Mouse (Mus musculus): ENCODE data around the gene Tspan5. TPM values are rescaled to one million over a fixed set of nuclear protein-coding genes. Genes with fewer than 3 reads are reported as not detected.

The Tspan5 gene
- polyA plus RNA-seq, 1 experiment from 2014 or later = 38.7 TPM

DNA sequence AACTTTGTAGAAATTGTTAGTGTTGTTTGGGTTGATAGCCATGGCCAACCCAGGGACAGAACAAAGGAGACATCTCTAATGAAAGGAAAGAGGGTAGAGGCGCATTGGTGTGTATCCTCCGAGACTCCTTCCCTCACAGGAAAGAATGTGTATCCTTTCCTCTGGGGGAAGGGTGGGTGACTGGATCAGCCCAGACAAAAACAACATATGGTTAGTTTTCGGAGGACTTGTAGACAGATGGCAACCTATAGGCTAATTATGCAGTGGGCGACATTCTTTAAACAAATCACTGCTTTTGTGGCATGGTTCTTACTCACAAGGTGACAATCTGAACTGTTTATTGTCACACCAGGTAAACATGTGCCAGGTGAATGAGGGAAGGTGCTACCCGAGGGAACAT, 72.5 kb downstream of the Tspan5 start:
- 57% methylated on average over 5 of the region's 5 CpGs for WGBS
- H3K27ac ChIP-seq (replicated peaks; ENCODE audit: low read depth, low read length) = no peak overlapping the region
- H3K4me3 ChIP-seq (ENCODE audit: low read depth, low read length) = no peak overlapping the region
- peak; percentile 59 for ATAC-seq (ENCODE audit: low read depth)
- no peak for DNase-seq (ENCODE audit: low spot score)
- no peaks in the 10 kb centered on the region for H3K9me3 ChIP-seq (ENCODE audit: control insufficient read depth, low read length)
- no peak overlapping the region for H3K9ac ChIP-seq (ENCODE audit: low read depth, low read length)
- no peaks in the 10 kb centered on the region for H3K27me3 ChIP-seq (replicated peaks; ENCODE audit: control insufficient read depth, insufficient read depth, low read length)
- H3K36me3 ChIP-seq (ENCODE audit: control insufficient read depth, insufficient read depth, low read length) = no peaks in the 10 kb centered on the region
- no peaks in the 10 kb centered on the region for H3K4me1 ChIP-seq (ENCODE audit: control insufficient read depth, insufficient read depth, low read length)
- no peak overlapping the region for H3K4me2 ChIP-seq (ENCODE audit: low read depth, low read length)

DNA sequence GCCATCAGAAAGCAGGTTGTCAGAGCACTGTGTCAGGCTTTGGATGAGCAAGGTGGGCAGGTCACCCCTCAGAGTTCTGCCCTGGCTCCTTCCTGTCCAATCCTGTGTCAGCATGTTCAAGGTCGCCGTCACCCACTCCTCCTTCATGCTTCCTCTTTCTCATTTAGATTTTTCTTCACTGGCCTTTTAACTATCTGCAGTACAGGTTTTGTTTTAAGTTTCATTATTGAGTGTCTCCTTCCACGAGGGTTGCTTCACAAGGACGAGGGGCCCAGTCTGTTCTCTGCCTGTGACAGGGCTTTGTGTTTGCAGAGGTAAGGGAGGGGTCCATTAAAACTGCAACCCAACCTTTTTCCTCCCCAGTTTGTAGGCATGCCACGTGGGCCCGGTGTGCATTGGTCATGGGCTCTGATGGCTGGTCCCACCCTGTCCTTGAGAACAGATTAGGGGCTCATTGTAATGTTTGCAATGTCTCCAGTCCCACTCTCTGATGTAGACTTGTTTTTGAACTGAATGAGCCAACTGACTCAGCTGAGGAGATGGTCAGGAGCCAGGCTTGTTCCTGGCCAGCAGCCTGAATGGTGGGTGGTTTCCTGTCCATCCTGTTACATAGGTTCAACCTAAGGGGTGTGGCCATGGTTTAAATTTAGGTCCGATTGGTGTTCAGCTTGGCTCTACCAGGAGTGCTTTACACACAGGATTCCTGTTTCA, 73.3 kb downstream of the Tspan5 start:
- WGBS = 82% methylated on average over 7 of the region's 7 CpGs
- ATAC-seq (ENCODE audit: low read depth) = no peak
- H3K4me1 ChIP-seq (ENCODE audit: control insufficient read depth, insufficient read depth, low read length) = no peaks in the 10 kb centered on the region
- no peak overlapping the region for H3K27ac ChIP-seq (replicated peaks; ENCODE audit: low read depth, low read length)
- no peak overlapping the region for H3K4me3 ChIP-seq (ENCODE audit: low read depth, low read length)
- no peaks in the 10 kb centered on the region for H3K9me3 ChIP-seq (ENCODE audit: control insufficient read depth, low read length)
- H3K4me2 ChIP-seq (ENCODE audit: low read depth, low read length) = no peak overlapping the region
- no peak for DNase-seq (ENCODE audit: low spot score)
- no peak overlapping the region for H3K9ac ChIP-seq (ENCODE audit: low read depth, low read length)
- no peaks in the 10 kb centered on the region for H3K27me3 ChIP-seq (replicated peaks; ENCODE audit: control insufficient read depth, insufficient read depth, low read length)
- no peaks in the 10 kb centered on the region for H3K36me3 ChIP-seq (ENCODE audit: control insufficient read depth, insufficient read depth, low read length)

DNA sequence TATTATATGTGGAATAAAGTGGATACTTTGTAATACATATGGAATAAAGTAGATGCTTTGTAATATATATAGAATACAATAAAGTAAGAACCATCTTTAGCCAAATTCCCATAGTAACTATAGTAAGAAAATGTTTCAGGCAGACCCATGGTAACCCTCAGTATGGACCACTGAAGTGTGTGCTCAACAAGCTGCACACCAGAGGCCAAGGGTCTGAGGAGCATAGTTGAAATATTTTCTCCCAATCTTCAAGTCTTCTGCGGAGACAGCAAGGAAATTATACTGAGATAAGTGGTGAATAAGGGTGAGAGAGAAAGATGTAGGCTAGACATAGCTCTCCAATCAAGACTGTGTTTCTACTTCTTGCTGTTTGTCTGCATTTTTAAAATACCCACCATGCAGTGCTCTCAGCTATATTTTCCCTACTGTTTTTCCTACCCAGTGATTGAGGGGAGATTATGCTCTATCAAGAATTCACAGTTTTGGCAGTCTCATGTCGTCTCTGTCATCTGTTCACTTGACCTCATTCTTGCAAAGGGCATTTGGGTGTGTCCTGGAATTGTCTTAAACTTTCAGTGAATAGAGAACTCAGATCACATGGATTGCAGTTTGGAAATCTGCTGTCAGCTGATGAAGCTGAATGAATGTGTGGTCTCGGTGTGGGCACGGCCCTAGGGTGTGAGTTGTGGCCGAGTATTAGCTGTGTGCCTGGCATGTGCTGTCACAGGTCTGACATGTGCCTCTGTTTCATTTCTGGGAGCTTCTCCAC, 75.1 kb downstream of the Tspan5 start:
- WGBS = 55% methylated on average over 5 of the region's 5 CpGs
- Histone ChIP-seq H3K4me3 (ENCODE audit: low read depth, low read length) (no peak overlapping the region), H3K36me3 (ENCODE audit: control insufficient read depth, insufficient read depth, low read length) (no peaks in the 10 kb centered on the region), H3K4me2 (ENCODE audit: low read depth, low read length) (no peak overlapping the region), H3K27ac (replicated peaks; ENCODE audit: low read depth, low read length) (no peak overlapping the region), H3K9ac (ENCODE audit: low read depth, low read length) (no peak overlapping the region), H3K27me3 (replicated peaks; ENCODE audit: control insufficient read depth, insufficient read depth, low read length) (no peaks in the 10 kb centered on the region), H3K4me1 (ENCODE audit: control insufficient read depth, insufficient read depth, low read length) (no peaks in the 10 kb centered on the region), H3K9me3 (ENCODE audit: control insufficient read depth, low read length) (no peaks in the 10 kb centered on the region)
- ATAC-seq (ENCODE audit: low read depth) = no peak
- no peak for DNase-seq (ENCODE audit: low spot score)

DNA sequence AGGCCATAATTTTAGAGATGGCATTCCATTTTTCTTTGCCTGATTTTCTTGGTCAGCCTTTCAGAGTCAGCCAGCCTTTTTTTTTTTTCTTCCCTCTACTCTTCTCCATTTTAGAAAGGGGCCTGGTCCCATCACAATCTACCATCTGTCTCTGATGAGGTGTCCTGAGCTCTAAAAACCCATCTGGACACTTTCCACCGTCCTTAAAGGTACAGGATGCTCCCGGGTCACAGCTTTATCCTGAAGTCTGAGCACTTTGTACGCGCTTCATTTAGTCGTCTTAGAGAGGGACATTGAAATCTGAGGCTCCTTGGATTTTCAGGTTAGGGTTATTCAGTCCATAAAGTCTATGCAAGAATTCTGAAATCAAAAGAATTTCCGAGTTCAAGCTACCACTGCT, 77.9 kb downstream of the Tspan5 start:
- Histone ChIP-seq H3K9me3 (ENCODE audit: control insufficient read depth, low read length) (no peaks in the 10 kb centered on the region), H3K4me2 (ENCODE audit: low read depth, low read length) (no peak overlapping the region), H3K4me1 (ENCODE audit: control insufficient read depth, insufficient read depth, low read length) (no peaks in the 10 kb centered on the region), H3K27me3 (replicated peaks; ENCODE audit: control insufficient read depth, insufficient read depth, low read length) (no peaks in the 10 kb centered on the region), H3K36me3 (ENCODE audit: control insufficient read depth, insufficient read depth, low read length) (no peaks in the 10 kb centered on the region), H3K4me3 (ENCODE audit: low read depth, low read length) (no peak overlapping the region), H3K9ac (ENCODE audit: low read depth, low read length) (no peak overlapping the region), H3K27ac (replicated peaks; ENCODE audit: low read depth, low read length) (no peak overlapping the region)
- ATAC-seq (ENCODE audit: low read depth) (no peak), DNase-seq (ENCODE audit: low spot score) (no peak)
- 75% methylated on average over 6 of the region's 6 CpGs for WGBS

DNA sequence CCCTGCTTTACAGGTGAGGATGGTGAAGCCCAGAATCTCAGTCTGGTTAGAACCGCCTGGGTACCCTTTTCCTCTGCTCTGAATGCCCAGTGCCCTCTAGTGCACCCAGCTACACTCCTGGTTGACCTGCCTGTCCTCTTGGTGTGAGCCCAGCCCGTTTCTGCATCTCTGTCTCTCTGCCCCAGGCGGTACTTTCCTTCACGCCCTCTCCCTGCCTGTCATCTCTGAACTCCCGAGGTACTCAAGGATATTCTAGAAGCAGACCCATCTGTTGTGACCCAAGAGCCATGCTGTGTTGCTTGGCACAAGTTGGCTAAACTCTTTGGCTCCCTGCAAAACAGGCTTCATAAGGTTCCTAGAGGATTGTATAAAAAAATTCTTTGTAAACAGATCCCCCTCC, 78.3 kb downstream of the Tspan5 start:
- H3K27ac ChIP-seq (replicated peaks; ENCODE audit: low read depth, low read length) = no peak overlapping the region
- 56% methylated on average over 5 of the region's 5 CpGs for WGBS
- no peak overlapping the region for H3K9ac ChIP-seq (ENCODE audit: low read depth, low read length)
- no peaks in the 10 kb centered on the region for H3K4me1 ChIP-seq (ENCODE audit: control insufficient read depth, insufficient read depth, low read length)
- no peaks in the 10 kb centered on the region for H3K27me3 ChIP-seq (replicated peaks; ENCODE audit: control insufficient read depth, insufficient read depth, low read length)
- DNase-seq (ENCODE audit: low spot score) = no peak
- H3K36me3 ChIP-seq (ENCODE audit: control insufficient read depth, insufficient read depth, low read length) = no peaks in the 10 kb centered on the region
- no peak for ATAC-seq (ENCODE audit: low read depth)
- no peak overlapping the region for H3K4me2 ChIP-seq (ENCODE audit: low read depth, low read length)
- H3K4me3 ChIP-seq (ENCODE audit: low read depth, low read length) = no peak overlapping the region
- H3K9me3 ChIP-seq (ENCODE audit: control insufficient read depth, low read length) = no peaks in the 10 kb centered on the region

DNA sequence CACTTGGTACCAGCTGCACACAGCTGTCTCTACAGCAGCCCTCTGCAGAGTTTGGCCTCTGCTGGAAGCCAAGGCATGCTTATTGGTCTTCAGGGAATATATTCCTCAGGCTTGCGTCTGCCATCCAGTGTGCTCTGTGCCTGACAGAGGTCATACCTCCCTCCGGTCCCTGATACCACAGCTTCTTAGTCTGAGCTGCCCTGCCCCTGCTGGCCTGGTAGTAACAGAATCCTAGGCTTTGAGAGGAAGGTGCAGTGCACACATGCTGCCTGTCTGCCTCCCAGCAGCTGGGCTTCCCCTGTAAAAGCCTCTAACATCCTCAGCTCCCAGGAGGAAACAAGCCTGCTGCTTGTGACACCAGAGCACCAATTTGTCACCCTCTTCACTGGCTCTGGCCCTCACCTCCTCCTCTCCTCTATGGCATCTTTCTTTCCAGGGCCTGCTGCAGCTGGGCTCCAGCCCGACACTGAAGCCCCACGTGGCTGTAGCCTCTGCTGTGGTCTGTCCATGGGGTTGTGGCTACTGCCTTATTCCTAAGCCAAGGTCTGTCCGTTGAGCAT, 80.0 kb downstream of the Tspan5 start:
- ATAC-seq (ENCODE audit: low read depth) = peak; percentile 62
- WGBS = 33% methylated on average over 5 of the region's 5 CpGs
- Histone ChIP-seq H3K27ac (replicated peaks; ENCODE audit: low read depth, low read length) (no peak overlapping the region), H3K9ac (ENCODE audit: low read depth, low read length) (no peak overlapping the region), H3K27me3 (replicated peaks; ENCODE audit: control insufficient read depth, insufficient read depth, low read length) (no peaks in the 10 kb centered on the region), H3K4me3 (ENCODE audit: low read depth, low read length) (no peak overlapping the region), H3K9me3 (ENCODE audit: control insufficient read depth, low read length) (no peaks in the 10 kb centered on the region), H3K36me3 (ENCODE audit: control insufficient read depth, insufficient read depth, low read length) (no peaks in the 10 kb centered on the region), H3K4me1 (ENCODE audit: control insufficient read depth, insufficient read depth, low read length) (no peaks in the 10 kb centered on the region), H3K4me2 (ENCODE audit: low read depth, low read length) (no peak overlapping the region)
- DNase-seq (ENCODE audit: low spot score) = peak; percentile 55

DNA sequence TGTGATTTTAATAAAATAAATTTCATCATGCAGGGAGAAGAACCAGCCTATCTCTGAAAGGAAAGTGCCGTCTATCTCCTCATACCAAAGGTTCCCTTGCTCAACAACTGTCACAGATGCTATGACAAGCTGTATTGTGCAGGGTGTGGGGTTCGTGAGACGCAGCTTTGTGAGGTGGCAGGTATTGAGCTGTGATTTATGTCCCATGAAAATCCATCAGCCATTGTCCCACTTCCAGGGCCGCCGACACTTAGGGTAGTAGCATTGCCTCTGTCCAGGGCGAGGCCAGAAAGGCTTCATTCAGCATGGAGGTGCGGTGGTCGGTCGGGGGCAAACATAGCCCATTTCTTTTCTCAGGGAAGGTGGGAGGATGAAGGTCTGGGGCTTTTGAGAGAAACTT, 81.9 kb downstream of the Tspan5 start:
- no peaks in the 10 kb centered on the region for H3K27me3 ChIP-seq (replicated peaks; ENCODE audit: control insufficient read depth, insufficient read depth, low read length)
- H3K4me1 ChIP-seq (ENCODE audit: control insufficient read depth, insufficient read depth, low read length) = no peaks in the 10 kb centered on the region
- 89% methylated on average over 9 of the region's 9 CpGs for WGBS
- no peak overlapping the region for H3K4me3 ChIP-seq (ENCODE audit: low read depth, low read length)
- H3K4me2 ChIP-seq (ENCODE audit: low read depth, low read length) = no peak overlapping the region
- no peaks in the 10 kb centered on the region for H3K36me3 ChIP-seq (ENCODE audit: control insufficient read depth, insufficient read depth, low read length)
- no peak for DNase-seq (ENCODE audit: low spot score)
- H3K9ac ChIP-seq (ENCODE audit: low read depth, low read length) = no peak overlapping the region
- no peak overlapping the region for H3K27ac ChIP-seq (replicated peaks; ENCODE audit: low read depth, low read length)
- ATAC-seq (ENCODE audit: low read depth) = no peak
- no peaks in the 10 kb centered on the region for H3K9me3 ChIP-seq (ENCODE audit: control insufficient read depth, low read length)

DNA sequence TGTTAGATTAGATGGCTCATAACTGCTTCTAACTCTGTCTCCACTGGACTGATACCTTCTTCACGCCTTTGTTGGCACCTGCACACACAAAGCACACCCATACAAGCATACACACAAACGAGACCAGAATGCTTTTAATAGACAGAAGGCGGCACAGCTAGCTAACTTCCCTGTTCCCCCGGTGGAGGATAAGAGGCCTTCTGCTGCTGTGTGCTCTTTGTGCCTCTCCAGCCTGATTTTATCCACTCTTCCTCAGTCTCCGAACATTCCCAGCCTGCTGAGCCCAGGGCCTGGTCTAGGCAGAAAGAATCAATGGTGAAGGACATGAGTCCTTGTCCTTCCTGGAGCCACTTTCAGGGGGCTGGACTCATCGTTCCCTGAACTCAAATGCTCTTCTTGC, 83.3 kb downstream of the Tspan5 start:
- no peaks in the 10 kb centered on the region for H3K9me3 ChIP-seq (ENCODE audit: control insufficient read depth, low read length)
- H3K27me3 ChIP-seq (replicated peaks; ENCODE audit: control insufficient read depth, insufficient read depth, low read length) = no peaks in the 10 kb centered on the region
- no peak overlapping the region for H3K9ac ChIP-seq (ENCODE audit: low read depth, low read length)
- H3K4me2 ChIP-seq (ENCODE audit: low read depth, low read length) = no peak overlapping the region
- WGBS = 85% methylated on average over 6 of the region's 6 CpGs
- DNase-seq (ENCODE audit: low spot score) (no peak), ATAC-seq (ENCODE audit: low read depth) (no peak)
- no peaks in the 10 kb centered on the region for H3K36me3 ChIP-seq (ENCODE audit: control insufficient read depth, insufficient read depth, low read length)
- no peaks in the 10 kb centered on the region for H3K4me1 ChIP-seq (ENCODE audit: control insufficient read depth, insufficient read depth, low read length)
- no peak overlapping the region for H3K27ac ChIP-seq (replicated peaks; ENCODE audit: low read depth, low read length)
- H3K4me3 ChIP-seq (ENCODE audit: low read depth, low read length) = no peak overlapping the region
